Mouse (Mus musculus): ENCODE measurements at regions not wholly inside any gene's neighbourhood (a gene's known extent, or its start where the extent isn't known, plus 50 kb on each side); places are given as distances from the start of the nearest gene placed in this dataset.
A peak's percentile ranks its signal among the peaks of the same experiment; 100 is the strongest.

- peak; percentile 0 to 1 for DNase-seq
Measured at GRCm38 (mm10) chrY:86743391-86743790, 373.2 kb upstream of the Gm21477 start.

All from thymus, adult 18-20 months (tissue).